Mouse (Mus musculus) cerebellum, adult 2 months (tissue): ENCODE measurements around the gene Cfap300. TPM values are rescaled to one million over a fixed set of nuclear protein-coding genes. Genes with fewer than 3 reads are reported as not detected.
A peak's percentile ranks its signal among the peaks of the same experiment; 100 is the strongest.

Experiments
- DNase-seq, 2 experiments: peaks; one replicate each; pipeline ENCODE4 v3.0.0; 2021
- H3K27ac ChIP-seq: fragments of 200-500 bp; 2 replicates; pipeline ENCODE4 v1.5.1; 2012; ENCODE audit warnings: low read length, control low read depth, inconsistent platforms; ENCODE audit not compliant: insufficient read depth
- H3K27me3 ChIP-seq: fragments of 200-500 bp; 2 replicates; pipeline ENCODE4 v1.6.1; 2012; ENCODE audit warnings: inconsistent platforms, mild to moderate bottlenecking, low read length, moderate library complexity; ENCODE audit not compliant: control insufficient read depth, insufficient read depth
- H3K4me1 ChIP-seq: fragments of 200-500 bp; 2 replicates; pipeline ENCODE4 v1.6.1; 2011; ENCODE audit warnings: low read length; ENCODE audit not compliant: control insufficient read depth, insufficient read depth
- H3K4me3 ChIP-seq: fragments of 200-500 bp; replicated peaks from 2 replicates; pipeline ENCODE3; 2011; ENCODE audit warnings: mild to moderate bottlenecking, low read depth, low read length, control low read depth; ENCODE audit not compliant: insufficient read depth
- CTCF ChIP-seq: fragments of 200-500 bp; IDR thresholded peaks from 2 replicates; pipeline ENCODE4 v1.5.1; 2011; ENCODE audit warnings: low read depth, mild to moderate bottlenecking, control low read depth, low read length, moderate library complexity, borderline replicate concordance; ENCODE audit not compliant: insufficient read depth
- POLR2A ChIP-seq: fragments of 200-500 bp; IDR thresholded peaks from 2 replicates; pipeline ENCODE4 v1.6.1; 2011; ENCODE audit warnings: low read length, control low read depth, borderline replicate concordance; ENCODE audit not compliant: insufficient read depth
- WGBS: fragments of 180-500 bp; shearing (Covaris S2); methylation state at CpG from one replicate; pipeline ENCODE4 v1.1.7; 2018; 5-methylcytosine and 5-hydroxymethylcytosine counted together
- polyA plus RNA-seq: library from polyadenylated mRNA; depleted of rRNA; stranded (reverse); fragments of >200 nt; gene quantifications from 2 replicates; pipeline ENCODE4 v1.2.3, GENCODE M21; 2012

Gene Cfap300
- polyA plus RNA-seq, 1 experiment, result 4.9 TPM

- Histone ChIP-seq H3K27me3 (no peaks in the 10 kb centered on the region), H3K4me1 (no peaks in the 10 kb centered on the region; the same call in 1 of the 2 replicates), H3K27ac (no peak overlapping the region), H3K4me3 (no peak overlapping the region)
- WGBS, result 76% methylated on average over 4 of the region's 4 CpGs
- no peak for TF ChIP-seq CTCF
- TF ChIP-seq POLR2A, result no peak
- DNase-seq, result no peak
Measured at GRCm38 (mm10) chr9:8035091-8035490, 7.5 kb downstream of the Cfap300 start.

GRCm38 (mm10) chr9:8034143-8034542, 8.5 kb downstream of the Cfap300 start:
- H3K27ac ChIP-seq, result no peak overlapping the region
- no peaks in the 10 kb centered on the region for H3K27me3 ChIP-seq
- no peak overlapping the region for H3K4me3 ChIP-seq
- DNase-seq, result no peak
- TF ChIP-seq CTCF, result no peak
- TF ChIP-seq POLR2A, result no peak
- H3K4me1 ChIP-seq, result no peaks in the 10 kb centered on the region; the same call in 1 of the 2 replicates
- 89% methylated on average over 1 of the region's 1 CpGs for WGBS

- 28% methylated on average over 5 of the region's 5 CpGs for WGBS
- Histone ChIP-seq H3K27me3 (no peaks in the 10 kb centered on the region), H3K4me1 (no peaks in the 10 kb centered on the region; the same call in 1 of the 2 replicates), H3K4me3 (no peak overlapping the region), H3K27ac (no peak overlapping the region)
- no peak for DNase-seq
- no peak for TF ChIP-seq CTCF
- no peak for TF ChIP-seq POLR2A
Measured at GRCm38 (mm10) chr9:8032847-8033246, 9.8 kb downstream of the Cfap300 start.

- Histone ChIP-seq H3K27ac (no peak overlapping the region), H3K27me3 (no peaks in the 10 kb centered on the region), H3K4me1 (no peaks in the 10 kb centered on the region), H3K4me3 (no peak overlapping the region)
- TF ChIP-seq POLR2A (no peak), CTCF (no peak)
- 91% methylated on average over 5 of the region's 5 CpGs for WGBS
- no peak for DNase-seq
Measured at GRCm38 (mm10) chr9:8018609-8019008, 24.0 kb downstream of the Cfap300 start.

- Histone ChIP-seq H3K27me3 (no peaks in the 10 kb centered on the region), H3K4me1 (no peaks in the 10 kb centered on the region), H3K4me3 (no peak overlapping the region), H3K27ac (no peak overlapping the region)
- WGBS, result 67% methylated on average over 13 of the region's 20 CpGs
- TF ChIP-seq POLR2A, result no peak
- TF ChIP-seq CTCF, result no peak
- DNase-seq, result peak; percentile 40 to 44
Measured at GRCm38 (mm10) chr9:8017253-8017913, 25.2 kb downstream of the Cfap300 start.

- Histone ChIP-seq H3K27ac (no peak within 1 kb of the TSS), H3K4me1 (no peaks in the 10 kb centered on the region), H3K27me3 (no peaks in the 10 kb centered on the region; the same call in 1 of the 2 replicates), H3K4me3 (peak within 1 kb of the TSS; percentile 60)
- no peak for TF ChIP-seq CTCF
- no peak for TF ChIP-seq POLR2A
- peak; percentile 61 to 66 for DNase-seq
- WGBS, result 1% methylated on average over 77 of the region's 79 CpGs
Measured at GRCm38 (mm10) chr9:8004370-8004991, 38.1 kb downstream of the Cfap300 start, which contains the start of gene Yap1. Gene Yap1, minus strand, starts transcription at chr9:8004596.

GRCm38 (mm10) chr9:8003301-8004271, 39.0 kb downstream of the Cfap300 start:
- WGBS, result under 1% methylated on average over 79 of the region's 82 CpGs

More at GRCm38 (mm10) chr9:8003301-8004271, 39.0 kb downstream of the Cfap300 start:
- DNase-seq, result peak; percentile 27 to 43
- H3K27me3 ChIP-seq, result no peaks in the 10 kb centered on the region; the same call in 1 of the 2 replicates
- H3K27ac ChIP-seq, result no peak overlapping the region
- no peaks in the 10 kb centered on the region for H3K4me1 ChIP-seq
- TF ChIP-seq POLR2A, result no peak
- TF ChIP-seq CTCF, result no peak
- H3K4me3 ChIP-seq, result peak overlapping the region; percentile 60
